Mouse (Mus musculus) inflammation-experienced regulatory T-cells (primary cell): Measurements from ENCODE around the gene Gm6482. TPM values are rescaled to one million over a fixed set of nuclear protein-coding genes. Genes with fewer than 3 reads are reported as not detected.

ENCODE experiments used
- polyA plus RNA-seq, 2 experiments: library from polyadenylated mRNA; unstranded; fragments of 100-300 nt; shearing (Covaris generic); gene quantifications; one replicate each; pipeline ENCODE4 v1.2.1; 2017

Gene Gm6482
- polyA plus RNA-seq, result not detected

DNA sequence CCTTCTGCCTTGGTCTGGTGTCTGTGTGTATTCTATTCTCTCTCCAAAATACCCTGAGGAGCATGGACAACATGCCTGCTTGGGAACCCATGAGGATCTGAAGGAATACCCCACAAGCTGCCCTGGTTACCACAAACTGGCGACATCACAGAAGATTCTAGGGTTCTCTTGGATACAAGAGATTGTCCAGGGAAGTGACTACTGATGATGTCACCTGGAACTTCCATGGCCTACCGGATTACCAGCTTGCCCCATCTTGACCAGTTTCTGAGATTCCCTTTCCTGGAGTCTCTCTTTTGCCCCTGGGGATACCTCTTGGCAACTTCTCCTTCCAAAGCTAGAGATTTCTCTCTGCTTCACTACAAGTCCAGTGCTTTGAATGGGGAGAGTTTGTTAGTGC is at the start of gene Gm6482:
Gm6482 (minus strand) TSS at position 101 of the 400 bp plus-strand sequence.

DNA sequence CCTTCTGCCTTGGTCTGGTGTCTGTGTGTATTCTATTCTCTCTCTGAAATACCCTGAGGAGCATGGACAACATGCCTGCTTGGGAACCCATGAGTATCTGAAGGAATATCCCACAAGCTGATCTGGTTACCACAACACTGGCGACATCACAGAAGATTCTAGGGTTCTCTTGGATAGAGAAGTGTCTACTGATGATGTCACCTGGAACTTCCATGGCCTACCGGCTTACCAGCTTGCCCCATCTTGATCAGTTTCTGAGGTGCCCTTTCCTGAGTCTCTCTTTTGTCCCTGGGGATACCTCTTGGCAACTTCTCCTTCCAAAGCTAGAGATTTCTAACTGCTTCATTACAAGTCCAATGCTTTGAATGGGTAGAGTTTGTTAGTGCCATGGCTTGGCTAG is 45.3 kb upstream of the Gm6482 start, which contains the start of gene Gm7954:
Gm7954 (minus strand) TSS at position 101 of the 400 bp plus-strand sequence.

DNA sequence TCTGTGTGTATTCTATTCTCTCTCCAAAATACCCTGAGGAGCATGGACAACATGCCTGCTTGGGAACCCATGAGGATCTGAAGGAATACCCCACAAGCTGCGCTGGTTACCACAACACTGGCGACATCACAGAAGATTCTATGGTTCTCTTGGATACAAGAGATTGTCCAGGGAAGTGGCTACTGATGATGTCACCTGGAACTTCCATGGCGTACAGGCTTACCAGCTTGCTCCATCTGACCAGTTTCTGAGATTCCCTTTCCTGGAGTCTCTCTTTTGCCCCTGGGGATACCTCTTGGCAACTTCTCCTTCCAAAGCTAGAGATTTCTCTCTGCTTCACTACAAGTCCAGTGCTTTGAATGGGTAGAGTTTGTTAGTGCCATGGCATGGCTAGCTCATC is 21.8 kb downstream of the Gm6482 start, which contains the start of gene Gm7945:
Gm7945 (minus strand) TSS at position 101 of the 400 bp plus-strand sequence.

Other genes starting within 250 kb of the Gm6482 start
- gene Sftpd, start 223.1 kb downstream of the Gm6482 start, polyA plus RNA-seq, result 1 to 10 TPM in 1 of 2 experiments, under 1 TPM in 1; 0.12 to 1.0 TPM
- not detected for gene Gm2832, start 129.5 kb downstream of the Gm6482 start, polyA plus RNA-seq
- gene Gm5798, start 59.7 kb downstream of the Gm6482 start, polyA plus RNA-seq, result 1 to 10 TPM in 1 of 2 experiments, not detected in 1; 2.1 TPM
- gene Gm7945, start 21.9 kb downstream of the Gm6482 start, polyA plus RNA-seq, result under 1 TPM in 1 of 2 experiments, not detected in 1; 0.84 TPM
- under 1 TPM in 1 of 2 experiments, not detected in 1; 0.45 TPM for gene Gm7954, start 45.2 kb upstream of the Gm6482 start, polyA plus RNA-seq
- gene Gm3486, start 81.2 kb upstream of the Gm6482 start, polyA plus RNA-seq, result not detected
- gene Gm7970, start 147.3 kb upstream of the Gm6482 start, polyA plus RNA-seq, result not detected
- not detected for gene 1700049E17Rik2, start 164.9 kb upstream of the Gm6482 start, polyA plus RNA-seq
- gene Gm3072, start 216.3 kb upstream of the Gm6482 start, polyA plus RNA-seq, result under 1 TPM in 1 of 2 experiments, not detected in 1; 0.17 TPM
- not detected for gene Gm3676, start 238.2 kb upstream of the Gm6482 start, polyA plus RNA-seq